Mouse (Mus musculus) CD4-positive helper T cell, adult 2 months (primary cell): ENCODE measurements around the gene Glod4.

ENCODE experiments used
- DNase-seq: peaks from one replicate; pipeline ENCODE4 v3.0.0-alpha.2; 2012; ENCODE audit warnings: low read depth, missing footprints, low spot score

Gene Glod4

GRCm38 (mm10) chr11:76146187-76147010 lies 97.1 kb downstream of the Glod4 start:
- DNase-seq: no peak

GRCm38 (mm10) chr11:76145169-76145568 lies 98.4 kb downstream of the Glod4 start:
- DNase-seq: no peak

DNA sequence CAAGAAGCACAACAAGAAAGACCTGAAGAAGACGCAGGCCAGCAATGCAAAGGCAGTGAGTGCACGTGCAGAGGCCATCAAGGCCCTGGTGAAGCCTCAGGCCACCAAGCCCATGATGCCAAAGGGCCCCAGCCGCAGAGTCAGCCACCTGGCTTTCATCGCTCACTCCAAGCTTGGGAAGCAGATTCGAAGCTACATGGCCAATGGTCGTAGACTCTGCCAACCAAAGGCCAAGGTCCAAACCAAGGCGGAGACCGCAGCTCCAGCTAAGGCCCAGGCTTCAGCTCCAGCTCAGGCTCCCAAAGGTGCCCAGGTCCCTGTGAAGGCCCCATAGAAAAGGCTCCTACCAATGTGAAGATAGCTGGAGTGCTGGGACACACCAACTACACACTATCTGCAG lies 99.1 kb downstream of the Glod4 start:
- no peak for DNase-seq

DNA sequence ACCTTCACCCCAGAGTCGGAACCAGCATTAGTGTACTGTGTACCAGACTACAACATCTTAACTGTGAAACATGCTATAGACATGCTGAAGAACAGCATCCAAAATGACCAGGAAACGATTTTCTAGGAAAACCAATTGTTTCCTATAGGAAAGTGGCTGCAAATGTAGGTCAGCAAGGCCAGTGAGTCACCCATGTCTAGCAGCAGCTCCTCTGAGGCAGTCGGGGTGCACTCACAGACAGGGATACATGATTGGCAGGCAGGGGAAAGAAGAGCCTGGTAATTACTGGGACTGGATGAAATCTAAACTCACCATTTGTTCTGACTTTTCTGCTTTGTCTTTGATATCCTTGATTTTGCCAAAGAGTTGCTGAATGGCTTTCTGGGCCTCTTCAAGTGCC lies 105.5 kb downstream of the Glod4 start:
- no peak for DNase-seq

GRCm38 (mm10) chr11:76135641-76136437 lies 107.7 kb downstream of the Glod4 start:
- no peak for DNase-seq

GRCm38 (mm10) chr11:76130859-76131258 lies 112.7 kb downstream of the Glod4 start:
- no peak for DNase-seq

DNA sequence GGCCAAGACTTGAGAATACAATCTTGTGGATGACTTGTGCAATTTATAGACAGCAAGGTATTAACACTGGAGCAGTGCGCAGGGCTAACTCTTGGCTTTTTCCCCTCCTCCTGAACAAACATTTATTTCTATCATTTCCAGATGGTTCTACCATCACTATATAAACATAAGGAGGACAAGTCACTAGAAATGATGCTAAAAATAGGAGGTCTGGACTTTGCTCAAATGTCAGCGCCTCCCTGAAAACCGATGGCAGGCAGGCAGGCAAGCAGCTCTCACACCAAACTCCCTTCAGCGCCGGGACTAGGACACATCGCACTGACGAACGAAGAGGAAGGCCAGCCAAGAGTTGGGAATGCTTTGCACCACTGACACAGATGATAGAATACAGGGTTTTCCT lies 118.1 kb downstream of the Glod4 start:
- DNase-seq: no peak

DNA sequence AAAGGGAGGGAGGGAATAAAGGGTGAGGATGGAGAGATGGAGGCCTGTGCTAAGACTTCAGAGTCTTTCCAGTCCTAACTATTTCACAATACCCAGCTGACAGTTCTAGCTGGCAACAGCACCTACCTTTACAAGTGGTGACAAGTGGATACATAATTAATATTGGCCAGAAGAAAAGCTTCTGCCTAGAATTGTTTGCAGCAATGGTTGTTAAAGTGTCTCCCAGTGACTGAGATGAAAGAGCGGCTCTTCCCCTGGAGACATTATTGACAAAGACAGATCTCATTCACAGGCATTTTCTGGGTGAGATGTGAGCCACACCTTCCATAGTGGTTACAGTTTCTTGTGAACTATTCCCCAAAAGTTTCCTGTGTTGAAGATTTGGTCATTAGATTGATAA lies 120.0 kb downstream of the Glod4 start:
- no peak for DNase-seq

- DNase-seq: no peak
Observed at GRCm38 (mm10) chr11:76122571-76122970, 121.0 kb downstream of the Glod4 start.

- DNase-seq: no peak
Observed at GRCm38 (mm10) chr11:76121086-76121485, 122.4 kb downstream of the Glod4 start.

DNA sequence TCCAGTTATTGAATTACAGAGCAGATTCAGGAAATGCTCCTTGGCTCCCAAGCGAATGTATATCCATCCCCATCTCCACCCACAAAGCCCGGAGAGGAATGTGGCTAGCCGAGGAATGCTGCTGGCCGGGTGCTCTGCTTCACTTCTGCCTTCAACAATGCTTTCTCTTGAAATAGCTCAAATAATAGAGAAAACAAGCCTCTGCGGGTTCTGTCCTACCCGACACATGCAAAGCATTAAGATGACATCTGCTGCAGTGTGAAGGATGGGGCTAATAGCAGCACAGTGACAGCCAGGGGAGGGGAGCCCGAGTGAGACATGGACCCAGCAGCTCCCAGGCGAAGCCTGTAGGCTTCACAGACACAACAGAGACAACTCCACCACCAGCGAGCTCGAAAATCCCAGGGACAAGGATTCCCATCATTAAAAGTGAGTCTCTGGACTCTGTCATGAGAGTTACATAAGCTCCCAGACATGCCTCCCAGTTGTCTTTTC lies 123.1 kb downstream of the Glod4 start:
- DNase-seq: no peak

- DNase-seq: peak; percentile 62
Observed at GRCm38 (mm10) chr11:76110416-76110815, 133.1 kb downstream of the Glod4 start.

DNA sequence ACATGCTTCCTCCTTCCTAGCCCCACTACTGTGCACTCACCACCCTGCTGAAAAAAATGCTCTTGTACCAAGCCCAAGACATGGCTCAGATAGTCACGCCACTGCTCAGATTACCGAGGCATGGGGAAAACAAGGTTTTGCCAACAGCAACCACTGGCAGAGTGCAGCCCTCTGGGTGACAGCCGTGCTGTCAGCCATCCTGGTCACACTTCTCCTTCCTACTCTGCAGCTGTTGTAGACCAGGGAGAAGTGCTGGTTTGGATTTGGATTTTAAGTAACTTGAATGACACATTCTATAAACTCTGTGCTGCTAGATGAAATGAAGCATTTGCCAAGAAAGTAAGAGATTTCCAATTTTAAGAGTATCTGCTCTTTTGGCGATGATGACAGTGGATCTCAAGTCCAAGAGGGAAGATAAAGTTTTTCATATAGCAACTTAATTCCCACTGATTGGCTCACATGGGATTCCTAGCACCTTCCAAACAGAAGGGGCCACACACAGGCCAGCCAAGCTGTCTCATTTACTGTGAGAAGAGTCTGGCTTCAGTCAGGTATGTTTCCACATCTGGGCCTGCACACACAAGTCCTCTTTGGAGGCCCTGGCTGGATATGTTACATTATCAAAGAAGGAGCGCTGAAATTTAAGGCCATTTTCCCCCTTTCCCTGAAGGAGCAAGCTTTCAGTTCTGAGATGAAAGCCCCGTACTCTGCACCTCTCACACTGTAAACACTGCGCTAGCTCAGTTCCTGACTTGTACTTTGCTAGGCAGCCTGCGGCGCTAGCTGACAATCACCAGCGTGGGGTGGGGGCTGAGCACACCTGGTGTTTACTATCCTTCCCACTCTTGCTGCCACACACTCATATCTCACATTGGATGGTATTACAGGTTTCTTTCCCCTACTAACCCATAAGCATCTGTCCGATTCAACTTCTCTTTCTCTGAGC lies 136.7 kb downstream of the Glod4 start:
- DNase-seq: peak; percentile 7

- no peak for DNase-seq
Observed at GRCm38 (mm10) chr11:76101154-76101553, 142.4 kb downstream of the Glod4 start.

- no peak for DNase-seq
Observed at GRCm38 (mm10) chr11:76099193-76099975, 144.1 kb downstream of the Glod4 start.

DNA sequence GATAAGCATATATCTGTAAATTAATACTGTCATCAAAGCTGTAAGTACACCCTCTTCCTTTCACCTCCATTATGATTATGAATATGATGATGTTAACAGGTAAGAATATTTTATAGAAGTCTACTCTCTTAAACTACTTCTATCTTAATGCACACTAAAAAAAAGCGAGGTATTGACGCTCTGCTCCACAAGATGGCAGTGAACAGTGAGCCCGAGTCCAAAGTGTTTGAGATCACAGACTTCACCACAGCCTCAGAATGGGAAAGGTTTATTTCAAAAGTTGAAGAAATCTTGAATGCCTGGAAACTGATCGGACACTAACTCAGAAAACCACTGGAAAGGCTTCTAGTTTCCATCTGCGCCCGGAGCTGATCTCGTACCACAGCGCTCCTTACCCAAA lies 149.9 kb downstream of the Glod4 start:
- DNase-seq: no peak

- no peak for DNase-seq
Observed at GRCm38 (mm10) chr11:76089776-76090175, 153.7 kb downstream of the Glod4 start.

DNA sequence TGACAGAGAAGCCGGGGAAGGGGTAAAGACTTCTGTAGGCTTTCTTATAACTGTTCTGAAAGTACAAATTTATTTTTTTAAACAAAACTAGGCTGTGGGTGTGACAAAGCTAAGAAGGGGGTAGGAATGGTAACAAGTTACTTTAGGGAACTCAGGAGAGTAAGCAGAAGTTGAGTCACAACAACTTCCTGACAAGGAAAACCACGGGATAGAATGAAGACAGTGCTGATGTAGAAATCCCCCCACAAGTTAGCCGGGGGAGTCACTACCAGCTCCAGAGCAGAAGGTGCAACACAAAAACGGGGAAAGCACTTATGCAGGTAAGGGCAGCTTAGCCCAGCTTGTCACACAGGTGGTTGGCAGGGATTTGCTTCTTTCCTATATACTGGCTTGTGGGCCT lies 155.0 kb downstream of the Glod4 start:
- no peak for DNase-seq

DNA sequence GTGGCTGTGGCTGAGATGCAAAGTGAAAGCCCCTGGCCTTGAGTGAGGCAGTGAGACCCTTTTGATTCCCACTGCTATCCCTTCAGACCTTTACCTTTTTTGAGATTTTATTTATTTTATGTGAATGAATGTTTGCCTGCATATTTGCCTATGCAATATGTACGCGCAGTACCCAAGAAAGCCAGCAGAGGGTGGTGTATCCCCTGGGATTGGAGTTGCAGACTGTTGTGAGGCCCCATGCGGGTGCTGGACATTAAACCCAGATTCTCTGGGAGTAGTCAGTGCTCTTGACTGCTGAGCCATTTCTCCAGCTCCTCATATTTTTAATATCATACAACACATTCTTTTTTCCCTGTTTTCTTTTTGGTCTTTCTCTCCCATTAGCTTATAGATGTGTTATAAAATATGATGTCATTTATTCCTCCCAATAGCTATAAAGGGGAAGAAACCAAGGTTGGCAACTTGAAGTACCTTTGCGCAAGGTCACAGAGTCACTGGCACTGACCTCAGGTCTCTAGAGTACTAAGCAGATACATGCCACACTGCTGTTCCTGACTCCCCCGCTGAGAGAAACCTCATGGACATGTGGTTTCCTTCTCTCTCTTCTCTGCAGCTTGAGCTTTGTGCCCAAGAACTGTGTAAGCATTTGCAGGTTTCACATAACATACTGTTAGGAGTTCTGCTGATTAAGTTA lies 157.5 kb downstream of the Glod4 start:
- DNase-seq: peak; percentile 45

- DNase-seq: no peak
Observed at GRCm38 (mm10) chr11:76084943-76085342, 158.6 kb downstream of the Glod4 start.
